Mouse (Mus musculus): ENCODE data around the gene Arih1. TPM values are rescaled to one million over a fixed set of nuclear protein-coding genes. Genes with fewer than 3 reads are reported as not detected.
A peak's percentile ranks its signal among the peaks of the same experiment; 100 is the strongest.

Arih1 gene
- total and polyA plus RNA-seq, 3 experiments, result 46.5 to 60.4 (median 48.4) TPM

DNA sequence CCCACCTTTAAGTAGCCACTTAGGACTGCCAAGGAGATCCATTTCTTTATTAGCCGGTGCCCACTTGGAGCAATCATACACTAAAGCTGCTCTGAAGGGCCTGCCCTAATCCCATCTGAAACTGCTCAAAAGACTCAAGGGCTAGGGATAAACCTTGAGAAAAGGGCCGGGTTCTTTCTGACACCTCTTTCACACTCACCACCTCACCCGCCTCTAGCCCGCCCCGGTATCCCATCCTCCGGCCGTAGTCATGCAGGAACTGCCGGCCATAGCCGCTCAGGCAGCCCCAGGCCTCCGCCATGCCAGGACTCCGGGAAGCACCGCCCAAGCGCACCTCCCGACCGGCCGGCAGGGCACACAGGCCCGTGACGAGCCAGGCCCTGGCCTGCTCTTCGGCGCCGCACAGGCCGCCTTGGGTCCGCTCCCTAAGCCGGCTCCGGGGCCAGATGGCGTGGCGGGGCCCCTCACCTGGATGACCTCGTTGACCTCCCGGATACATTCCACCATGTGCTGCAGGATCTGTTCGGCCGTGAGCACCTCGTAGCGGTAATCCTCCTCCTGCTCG, 825 bp downstream of the Arih1 start (continued):
- TF ChIP-seq NRF1 (IDR thresholded peaks at IDR 0.05; ENCODE audit: insufficient read depth, low read depth, low read length, poor library complexity, severe bottlenecking) (no peak), ZMIZ1 (IDR thresholded peaks at IDR 0.05; ENCODE audit: low read depth, low read length) (no peak), ZKSCAN1 (IDR thresholded peaks at IDR 0.05; ENCODE audit: low read depth, low read length) (no peak), NELFE (IDR thresholded peaks at IDR 0.05; ENCODE audit: low read depth, low read length) (no peak)

DNA sequence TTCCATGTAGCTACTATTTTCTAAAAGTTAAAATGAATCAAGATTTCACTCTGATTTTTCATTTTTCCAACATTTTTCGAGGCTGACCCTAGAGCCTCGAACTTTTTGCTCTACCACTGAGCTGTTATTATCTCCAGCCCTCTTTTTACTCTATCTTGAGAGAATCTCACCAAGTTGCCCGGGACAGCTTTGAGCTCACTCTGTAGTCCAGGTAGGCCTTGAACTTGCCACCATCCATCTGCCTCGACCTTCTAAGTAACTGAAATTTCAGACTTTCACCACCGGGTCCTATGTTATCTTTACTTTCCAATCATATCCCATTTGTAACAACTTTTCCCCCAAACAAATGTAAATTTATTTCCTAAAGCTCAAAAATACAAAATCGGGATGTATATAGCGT, 1.7 kb downstream of the Arih1 start:
- no peaks in the 10 kb centered on the region for H3K9me3 ChIP-seq (replicated peaks; ENCODE audit: insufficient read depth, low read length)
- TF ChIP-seq ZNF384 (IDR thresholded peaks at IDR 0.05; ENCODE audit: low read depth, low read length) (0 out of 2 replicates have a peak, but pooled peaks have one; percentile 17), MXI1 (IDR thresholded peaks at IDR 0.05; ENCODE audit: low read depth, low read length) (peak; percentile 26; the same call in 1 of the 2 replicates), BHLHE40 (IDR thresholded peaks at IDR 0.05; ENCODE audit: borderline replicate concordance, low read depth, low read length) (no peak), SIN3A (IDR thresholded peaks at IDR 0.05; ENCODE audit: low read length) (peak; percentile 35; the same call in 1 of the 2 replicates)
- H3K27me3 ChIP-seq (ENCODE audit: control insufficient read depth in 1 of 2, insufficient read depth in 2 of 2, low read length in 2 of 2), result no peaks in the 10 kb centered on the region
- no peak overlapping the region for H3K27ac ChIP-seq (ENCODE audit: control insufficient read depth, low read depth, low read length)
- H3K9ac ChIP-seq (ENCODE audit: control insufficient read depth, low read depth, low read length, poor library complexity, severe bottlenecking), result peak overlapping the region; percentile 94
- peak overlapping the region; percentile 76 to 94 for H3K4me3 ChIP-seq (ENCODE audit: control insufficient read depth in 1 of 2, insufficient read depth in 1 of 2, low read depth in 2 of 2, low read length in 2 of 2)
- peaks cover 5 to 8% of the 10 kb centered on the region in 2 experiments for H3K4me1 ChIP-seq (ENCODE audit: control insufficient read depth in 1 of 2, insufficient read depth in 2 of 2, low read length in 2 of 2)
- peaks cover 51% of the 10 kb centered on the region for H3K79me2 ChIP-seq (ENCODE audit: control insufficient read depth, insufficient read depth, low read length, poor library complexity)
- H3K36me3 ChIP-seq (ENCODE audit: control insufficient read depth in 1 of 2, insufficient read depth in 2 of 2, low read length in 2 of 2), result peaks cover 0 to 37% of the 10 kb centered on the region in 2 experiments; a peak in 3 of 4 replicates
- peak; percentile 41 for DNase-seq (ENCODE audit: low read depth, low spot score)

DNA sequence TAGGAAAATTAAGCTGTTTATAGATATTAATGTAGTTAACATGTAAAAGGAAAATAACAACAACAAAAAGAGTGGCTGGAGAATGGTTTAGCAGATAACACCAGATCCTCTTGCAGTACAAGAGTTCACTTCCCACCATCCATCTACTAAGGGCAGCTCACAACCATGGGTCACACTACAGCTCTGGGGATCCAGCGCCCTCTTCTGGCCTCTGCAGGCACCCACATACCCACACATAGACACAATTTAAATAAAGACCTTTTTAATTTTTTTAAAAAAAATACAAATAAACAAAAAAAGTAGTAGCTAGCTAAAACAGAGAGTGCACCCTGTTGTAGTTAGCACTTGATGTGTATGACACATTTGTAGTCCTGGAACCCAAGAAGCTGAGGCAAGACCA, 4.0 kb downstream of the Arih1 start:
- peak; percentile 87 for DNase-seq (ENCODE audit: low read depth, low spot score)
- TF ChIP-seq KAT2A (conservative IDR thresholded peaks at IDR 0.05; ENCODE audit: low read depth, low read length) (no peak), MAX (IDR thresholded peaks at IDR 0.05; ENCODE audit: low read length) (no peak), USF1 (IDR thresholded peaks at IDR 0.05; ENCODE audit: low read depth, low read length) (no peak), JUND (IDR thresholded peaks at IDR 0.05; ENCODE audit: low read depth, low read length) (no peak), CHD2 (IDR thresholded peaks at IDR 0.05; ENCODE audit: low read length) (no peak), ZKSCAN1 (IDR thresholded peaks at IDR 0.05; ENCODE audit: low read depth, low read length) (no peak), SIN3A (IDR thresholded peaks at IDR 0.05; ENCODE audit: low read length) (peak; percentile 58), POLR2A (IDR thresholded peaks at IDR 0.05; ENCODE audit: control insufficient read depth in 1 of 2, insufficient read depth in 1 of 2, low read depth in 1 of 2, low read length in 2 of 2, poor library complexity in 1 of 2) (no peak), MEF2A (IDR thresholded peaks at IDR 0.05; ENCODE audit: extremely low read depth, insufficient replicate concordance, low read depth, low read length, poor library complexity, severe bottlenecking) (no peak), ELF1 (IDR thresholded peaks at IDR 0.05; ENCODE audit: low read depth, low read length) (no peak), ETS1 (IDR thresholded peaks at IDR 0.05; ENCODE audit: low read depth, low read length) (peak; percentile 33; the same call in 1 of the 2 replicates), MAZ (IDR thresholded peaks at IDR 0.05; ENCODE audit: low read depth, low read length) (no peak), ZC3H11A (IDR thresholded peaks at IDR 0.05; ENCODE audit: low read depth, low read length) (peak; percentile 65), ZNF384 (IDR thresholded peaks at IDR 0.05; ENCODE audit: low read depth, low read length) (peak; percentile 97), TCF12 (IDR thresholded peaks at IDR 0.05; ENCODE audit: low read depth, low read length) (no peak), GABPA (IDR thresholded peaks at IDR 0.05; ENCODE audit: low read depth, low read length) (no peak), EP300 (IDR thresholded peaks at IDR 0.05; ENCODE audit: low read depth in 1 of 2, low read length in 2 of 2) (no peak), NELFE (IDR thresholded peaks at IDR 0.05; ENCODE audit: low read depth, low read length) (no peak), POLR2AphosphoS5 (IDR thresholded peaks at IDR 0.05; ENCODE audit: borderline replicate concordance, low read depth, low read length) (no peak), USF2 (IDR thresholded peaks at IDR 0.05; ENCODE audit: borderline replicate concordance in 1 of 2, insufficient read depth in 1 of 2, low read depth in 1 of 2, low read length in 2 of 2) (no peak), GATA1 (IDR thresholded peaks at IDR 0.05; ENCODE audit: low read depth, low read length) (no peak), HCFC1 (IDR thresholded peaks at IDR 0.05; ENCODE audit: low read depth, low read length) (peak; percentile 60), SMC3 (IDR thresholded peaks at IDR 0.05; ENCODE audit: low read depth, low read length) (peak; percentile 72), POLR2AphosphoS2 (IDR thresholded peaks at IDR 0.05; ENCODE audit: low read length) (no peak)

More for the DNA sequence above, 4.0 kb downstream of the Arih1 start:
- H3K9me3 ChIP-seq (replicated peaks; ENCODE audit: insufficient read depth, low read length), result no peaks in the 10 kb centered on the region
- peaks cover 5 to 10% of the 10 kb centered on the region in 2 experiments for H3K4me1 ChIP-seq (ENCODE audit: control insufficient read depth in 1 of 2, insufficient read depth in 2 of 2, low read length in 2 of 2)
- H3K27me3 ChIP-seq (ENCODE audit: control insufficient read depth in 1 of 2, insufficient read depth in 2 of 2, low read length in 2 of 2), result no peaks in the 10 kb centered on the region
- no peak overlapping the region for H3K27ac ChIP-seq (ENCODE audit: control insufficient read depth, low read depth, low read length)
- no peak overlapping the region for H3K9ac ChIP-seq (ENCODE audit: control insufficient read depth, low read depth, low read length, poor library complexity, severe bottlenecking)
- peaks cover 4 to 47% of the 10 kb centered on the region in 2 experiments; a peak in 3 of 4 replicates for H3K36me3 ChIP-seq (ENCODE audit: control insufficient read depth in 1 of 2, insufficient read depth in 2 of 2, low read length in 2 of 2)
- no peak overlapping the region for H3K4me3 ChIP-seq (ENCODE audit: control insufficient read depth in 1 of 2, insufficient read depth in 1 of 2, low read depth in 2 of 2, low read length in 2 of 2)
- H3K79me2 ChIP-seq (ENCODE audit: control insufficient read depth, insufficient read depth, low read length, poor library complexity), result peaks cover 65% of the 10 kb centered on the region

Data from MEL (cell line).